Mouse (Mus musculus) thymus, adult 2 months (tissue): ENCODE measurements around the gene Masp2.

Source experiments
- CTCF ChIP-seq: fragments of 200-500 bp; IDR thresholded peaks from 2 replicates; pipeline ENCODE4 v1.5.1; 2012; ENCODE audit warnings: mild to moderate bottlenecking, control low read depth, low read length, moderate library complexity, borderline replicate concordance; ENCODE audit not compliant: control insufficient read depth, poor library complexity, insufficient read depth; ENCODE audit errors: extremely low read depth
- POLR2A ChIP-seq: fragments of 200-500 bp; IDR thresholded peaks from 2 replicates; pipeline ENCODE4 v1.6.1; 2012; ENCODE audit warnings: mild to moderate bottlenecking, low read length, control low read depth, moderate library complexity; ENCODE audit not compliant: control insufficient read depth, poor library complexity, insufficient read depth; ENCODE audit errors: extremely low read depth

GRCm38 (mm10) chr4:148657776-148658175, 55.4 kb downstream of the Masp2 start:
- TF ChIP-seq CTCF (no peak), POLR2A (peak; percentile 41; the same call in 1 of the 2 replicates)
